Mouse (Mus musculus) CH12.LX (cell line): ENCODE data around the gene Uqcrh. TPM values are rescaled to one million over a fixed set of nuclear protein-coding genes. Genes with fewer than 3 reads are reported as not detected.

Source experiments
- DNase-seq: peaks from one replicate; pipeline ENCODE4 v3.0.0-alpha.2; 2013; ENCODE audit errors: extremely low read depth
- H3K27ac ChIP-seq: 2 replicates; pipeline ENCODE4 v1.5.1; 2012; ENCODE audit warnings: low read depth, mild to moderate bottlenecking, control low read depth, moderate library complexity; ENCODE audit not compliant: insufficient read depth
- H3K27me3 ChIP-seq: replicated peaks from 2 replicates; pipeline ENCODE3; 2012; ENCODE audit warnings: inconsistent platforms
- H3K36me3 ChIP-seq, 2 experiments: replicated peaks in 1 of 2; 2 replicates each; pipeline versions ENCODE3 to v1.6.1; 2012; ENCODE audit warnings: inconsistent platforms in 1 of 2, low read length in 1 of 2, mild to moderate bottlenecking in 1 of 2, mixed read lengths in 1 of 2, moderate library complexity in 1 of 2; ENCODE audit not compliant: control insufficient read depth in 1 of 2, insufficient read depth in 1 of 2
- H3K4me1 ChIP-seq, 2 experiments: 2 replicates each; pipeline ENCODE4 v1.6.1; 2012; ENCODE audit warnings: inconsistent platforms in 1 of 2, moderate library complexity in 1 of 2; ENCODE audit not compliant: insufficient read depth in 2 of 2, control insufficient read depth in 1 of 2
- H3K4me2 ChIP-seq: 2 replicates; pipeline ENCODE4 v1.6.1; 2012; ENCODE audit warnings: low read depth, mild to moderate bottlenecking, control low read depth; ENCODE audit not compliant: poor library complexity, insufficient read depth, severe bottlenecking
- H3K4me3 ChIP-seq, 3 experiments: fragments of 150-350 bp in 1 of 3; sonication (generic) in 1 of 3; replicated peaks in 1 of 3; 2 replicates each; pipeline versions ENCODE3 to v1.5.1; 2011 to 2012; ENCODE audit warnings: low read depth in 2 of 3, low read length in 2 of 3, mild to moderate bottlenecking in 2 of 3, moderate library complexity in 2 of 3, control low read depth in 1 of 3, improper control_type of control experiment in 1 of 3, inconsistent platforms in 1 of 3, mixed read lengths in 1 of 3; ENCODE audit not compliant: poor library complexity in 1 of 3
- H3K79me2 ChIP-seq: replicated peaks from 2 replicates; pipeline ENCODE4 v1.6.1; 2012; ENCODE audit warnings: mild to moderate bottlenecking, moderate library complexity; ENCODE audit not compliant: control insufficient read depth, poor library complexity, insufficient read depth, severe bottlenecking; ENCODE audit errors: extremely low read depth
- H3K9ac ChIP-seq: 2 replicates; pipeline ENCODE4 v1.6.1; 2012; ENCODE audit warnings: low read depth, mild to moderate bottlenecking, control low read depth, moderate library complexity; ENCODE audit not compliant: insufficient read depth
- H3K9me3 ChIP-seq: replicated peaks from 2 replicates; pipeline ENCODE3; 2012; ENCODE audit warnings: low read length, inconsistent platforms, mixed read lengths
- BHLHE40 ChIP-seq: IDR thresholded peaks from 2 replicates; pipeline ENCODE4 v1.6.1; 2011; ENCODE audit warnings: mild to moderate bottlenecking, low read depth, low read length, improper control_type of control experiment
- ELF1 ChIP-seq: IDR thresholded peaks from 2 replicates; pipeline ENCODE4 v1.6.1; 2014; ENCODE audit warnings: low read depth, mild to moderate bottlenecking, inconsistent platforms, low read length, improper control_type of control experiment
- EP300 ChIP-seq: IDR thresholded peaks from 2 replicates; pipeline ENCODE4 v1.6.1; 2011; ENCODE audit warnings: low read length, improper control_type of control experiment
- HCFC1 ChIP-seq: IDR thresholded peaks from 2 replicates; pipeline ENCODE4 v1.6.1; 2012; ENCODE audit warnings: low read depth, mild to moderate bottlenecking, inconsistent platforms, low read length, improper control_type of control experiment
- IRF4 ChIP-seq: IDR thresholded peaks from 2 replicates; pipeline ENCODE4 v1.6.1; 2014; ENCODE audit warnings: low read depth, mild to moderate bottlenecking, inconsistent platforms, low read length, improper control_type of control experiment
- JUND ChIP-seq: conservative IDR thresholded peaks from 2 replicates; pipeline ENCODE4 v1.6.1; 2011; ENCODE audit warnings: low read depth, low read length, improper control_type of control experiment
- MAX ChIP-seq: IDR thresholded peaks from 2 replicates; pipeline ENCODE4 v1.6.1; 2011; ENCODE audit warnings: low read length, improper control_type of control experiment
- MAZ ChIP-seq: IDR thresholded peaks from 2 replicates; pipeline ENCODE4 v1.6.1; 2012; ENCODE audit warnings: low read depth, mild to moderate bottlenecking, inconsistent platforms, low read length, improper control_type of control experiment, moderate library complexity
- MXI1 ChIP-seq: IDR thresholded peaks from 2 replicates; pipeline ENCODE4 v1.6.1; 2011; ENCODE audit warnings: mild to moderate bottlenecking, low read depth, low read length, improper control_type of control experiment
- MYC ChIP-seq: IDR thresholded peaks from 2 replicates; pipeline ENCODE4 v1.6.1; 2011; ENCODE audit warnings: low read depth, mild to moderate bottlenecking, improper control_type of control experiment, low read length
- NELFE ChIP-seq: IDR thresholded peaks from 2 replicates; pipeline ENCODE4 v1.6.1; 2011; ENCODE audit warnings: low read depth, low read length, improper control_type of control experiment
- NRF1 ChIP-seq: IDR thresholded peaks from 2 replicates; pipeline ENCODE4 v1.6.1; 2014; ENCODE audit warnings: low read depth, mild to moderate bottlenecking, inconsistent platforms, low read length, improper control_type of control experiment, moderate library complexity
- POLR2AphosphoS2 ChIP-seq: IDR thresholded peaks from 2 replicates; pipeline ENCODE4 v1.6.1; 2011; ENCODE audit warnings: low read depth, low read length, improper control_type of control experiment
- RCOR1 ChIP-seq: conservative IDR thresholded peaks from 2 replicates; pipeline ENCODE4 v1.6.1; 2012; ENCODE audit warnings: low read depth, mild to moderate bottlenecking, inconsistent platforms, low read length, improper control_type of control experiment
- SIN3A ChIP-seq: IDR thresholded peaks from 2 replicates; pipeline ENCODE4 v1.6.1; 2012; ENCODE audit warnings: low read length, improper control_type of control experiment, inconsistent platforms
- SMC3 ChIP-seq: IDR thresholded peaks from 2 replicates; pipeline ENCODE4 v1.6.1; 2011; ENCODE audit warnings: low read depth, low read length, improper control_type of control experiment
- TBP ChIP-seq: conservative IDR thresholded peaks from 2 replicates; pipeline ENCODE4 v1.6.1; 2011; ENCODE audit warnings: low read depth, low read length, improper control_type of control experiment
- UBTF ChIP-seq: IDR thresholded peaks from 2 replicates; pipeline ENCODE4 v1.6.1; 2012; ENCODE audit warnings: low read depth, mild to moderate bottlenecking, inconsistent platforms, low read length, improper control_type of control experiment, moderate library complexity
- ZNF384 ChIP-seq: IDR thresholded peaks from 2 replicates; pipeline ENCODE4 v1.6.1; 2012; ENCODE audit warnings: low read depth, low read length, improper control_type of control experiment, inconsistent platforms
- dilution Hi-C: fragments of 300-500 bp; cut with MboI; formaldehyde crosslinking; loops from 2 replicates; pipeline ENCODE4 v1.14.3; 2020; ENCODE audit warnings: low sequenced_read_pairs; ENCODE audit not compliant: extremely low pct_unique_long_range_greater_than_20kb, extremely low pct_ligation_motif_present
- in situ Hi-C: fragments of 300-500 bp; cut with MboI; formaldehyde crosslinking; loops from 3 replicates; pipeline ENCODE4 v1.14.3; 2019; ENCODE audit warnings: low sequenced_read_pairs, low pct_ligation_motif_present, low pct_unique_long_range_greater_than_20kb, mixed read lengths
- polyA plus RNA-seq: library from polyadenylated mRNA; unstranded; fragments of >175 nt; gene quantifications from 2 replicates; pipeline ENCODE4 v1.2.1, GENCODE M21; 2012; ENCODE audit warnings: low read depth; ENCODE audit not compliant: insufficient read length
- total RNA-seq, 2 experiments: library from RNA; depleted of rRNA; stranded (reverse); fragments of 300-350 nt in 1 of 2; fragments of >200 nt in 1 of 2; gene quantifications; 2 replicates each; pipeline ENCODE4 v1.2.3; 2012 to 2014

Gene Uqcrh
- total and polyA plus RNA-seq, 3 experiments: 264 to 717 (median 293) TPM

- Histone ChIP-seq H3K4me3 (no peak overlapping the region), H3K4me2 (no peak overlapping the region), H3K4me1 (peaks cover 3 to 19% of the 10 kb centered on the region in 2 experiments; a peak in 2 of 4 replicates), H3K36me3 (peaks cover 26 to 63% of the 10 kb centered on the region in 2 experiments), H3K27ac (no peak overlapping the region), H3K9me3 (no peaks in the 10 kb centered on the region), H3K79me2 (no peaks in the 10 kb centered on the region), H3K9ac (no peak overlapping the region), H3K27me3 (no peaks in the 10 kb centered on the region)
- dilution Hi-C loops: no loop called here
- in situ Hi-C loops: no loop called here
- DNase-seq: no peak
- TF ChIP-seq RCOR1 (no peak), MAX (no peak), UBTF (no peak), EP300 (no peak), MXI1 (no peak), ZNF384 (no peak), JUND (no peak), MAZ (no peak), TBP (no peak), BHLHE40 (no peak), IRF4 (no peak)
Measured at GRCm38 (mm10) chr4:116048130-116048920, 26.5 kb downstream of the Uqcrh start.

DNA sequence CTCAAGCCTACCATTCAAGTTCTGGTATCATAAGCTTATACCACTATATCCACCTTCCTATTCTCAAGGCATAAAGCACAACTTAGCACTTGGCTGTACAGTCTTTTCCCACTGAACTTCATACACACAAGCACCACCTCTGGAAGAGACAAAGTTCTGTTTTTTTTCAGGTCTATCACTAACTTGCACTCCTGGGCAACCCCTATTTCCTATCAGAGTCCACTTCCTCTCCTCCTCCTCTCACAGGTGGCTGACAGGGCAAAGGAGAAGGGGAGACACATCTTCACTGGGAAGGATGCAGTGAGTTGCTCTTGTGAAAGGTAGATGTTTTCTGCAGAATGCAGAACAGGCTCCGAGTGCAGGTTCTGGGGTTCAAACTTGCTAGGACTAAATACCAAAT lies 27.2 kb downstream of the Uqcrh start:
- peaks cover 31 to 69% of the 10 kb centered on the region in 2 experiments for H3K36me3 ChIP-seq
- H3K9ac ChIP-seq: no peak overlapping the region
- H3K4me3 ChIP-seq: no peak overlapping the region
- no peak for DNase-seq
- no peaks in the 10 kb centered on the region for H3K27me3 ChIP-seq
- TF ChIP-seq HCFC1 (no peak), SMC3 (no peak), SIN3A (no peak), BHLHE40 (no peak), NRF1 (no peak), MYC (no peak), ELF1 (no peak), NELFE (no peak), RCOR1 (no peak), MXI1 (no peak), POLR2AphosphoS2 (no peak)
- in situ Hi-C loops (no loop called here), dilution Hi-C loops (no loop called here)
- H3K79me2 ChIP-seq: no peaks in the 10 kb centered on the region
- no peak overlapping the region for H3K4me2 ChIP-seq
- no peaks in the 10 kb centered on the region for H3K9me3 ChIP-seq
- peaks cover 3 to 19% of the 10 kb centered on the region in 2 experiments; a peak in 2 of 4 replicates for H3K4me1 ChIP-seq
- no peak overlapping the region for H3K27ac ChIP-seq
